Mouse (Mus musculus): Measurements from ENCODE around the gene Scn4b.

The Scn4b gene

DNA sequence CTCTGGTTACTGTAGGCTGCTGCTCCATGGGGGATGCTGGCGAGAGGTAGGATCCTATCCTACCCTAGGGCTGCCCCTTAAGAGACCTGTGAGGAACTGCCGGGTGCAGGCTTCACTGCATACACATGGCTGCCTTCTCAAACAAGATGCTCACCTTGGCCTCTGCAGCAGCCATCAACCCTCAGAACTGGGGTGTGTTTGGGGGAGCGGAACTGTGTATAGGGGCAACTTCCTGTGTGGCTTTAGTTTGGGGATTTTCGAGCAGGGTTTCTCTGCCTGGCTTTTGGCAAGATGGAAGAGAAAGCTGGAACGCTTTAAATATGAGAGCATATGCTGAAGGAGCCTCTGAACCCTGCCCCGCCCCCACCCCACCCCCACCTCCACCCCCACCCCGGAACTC lies 11.3 kb upstream of the Scn4b start:
- DNase-seq (ENCODE audit: inconsistent ontology term) = no peak

DNA sequence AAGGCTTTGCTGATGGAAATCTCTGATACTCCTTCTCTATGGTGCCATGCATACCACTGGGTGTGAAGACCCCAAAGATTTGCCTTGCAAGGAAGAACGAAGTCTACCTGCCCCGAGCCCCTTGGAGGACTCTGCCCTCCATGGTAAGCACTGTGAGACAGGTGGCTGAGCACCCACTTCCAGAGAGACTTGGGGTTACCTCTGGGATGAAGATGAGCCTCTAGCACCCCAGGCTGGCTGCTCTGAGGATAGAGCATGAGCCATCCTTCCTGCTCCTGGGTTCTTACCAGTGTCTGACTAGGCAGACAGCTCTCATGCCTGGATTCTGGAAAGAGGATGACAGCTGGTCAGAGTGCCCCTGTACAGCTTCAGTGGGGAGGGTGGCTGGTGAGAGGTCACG lies 8.1 kb upstream of the Scn4b start:
- no peak for DNase-seq (ENCODE audit: inconsistent ontology term)

DNA sequence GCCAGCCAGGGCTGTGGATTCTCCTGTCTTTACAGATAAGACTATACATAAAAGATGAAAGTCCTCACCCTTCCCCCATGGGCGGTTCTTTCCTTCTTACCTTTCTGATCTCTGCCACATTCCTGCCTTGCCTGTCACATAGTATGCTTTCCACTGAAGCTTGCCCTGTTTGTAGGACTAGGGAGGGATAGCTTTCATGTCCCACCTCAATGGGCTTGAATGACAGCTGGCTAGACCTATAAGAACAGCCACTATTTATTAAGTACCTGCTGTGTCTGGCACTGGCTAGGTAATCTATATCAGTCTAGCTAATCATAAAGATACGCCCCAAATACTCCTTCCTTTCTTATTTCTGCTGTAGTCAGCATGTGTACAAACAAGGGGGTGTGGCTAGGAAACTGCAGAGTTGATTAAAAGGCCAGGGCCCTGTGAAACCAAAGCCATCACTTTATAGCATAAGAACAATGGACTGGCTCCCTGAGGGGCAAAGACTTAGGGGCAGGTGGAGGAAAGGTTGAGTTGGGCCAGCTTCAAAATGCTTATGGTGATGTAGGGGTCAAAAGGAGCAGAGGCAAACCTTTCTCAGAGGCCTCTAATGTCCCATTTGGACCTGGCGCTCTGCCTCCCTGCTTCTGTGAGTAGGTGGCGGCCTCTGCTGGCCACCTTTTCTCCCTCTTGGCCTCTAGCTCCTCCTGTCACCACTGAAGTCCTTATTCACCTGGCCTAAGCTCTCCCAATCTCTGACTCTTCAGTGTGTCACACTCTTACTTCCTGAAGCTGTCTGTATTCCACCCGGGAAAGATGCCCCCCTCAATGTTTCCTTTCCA lies 4.5 kb upstream of the Scn4b start:
- DNase-seq (ENCODE audit: inconsistent ontology term) = peak; percentile 24

DNA sequence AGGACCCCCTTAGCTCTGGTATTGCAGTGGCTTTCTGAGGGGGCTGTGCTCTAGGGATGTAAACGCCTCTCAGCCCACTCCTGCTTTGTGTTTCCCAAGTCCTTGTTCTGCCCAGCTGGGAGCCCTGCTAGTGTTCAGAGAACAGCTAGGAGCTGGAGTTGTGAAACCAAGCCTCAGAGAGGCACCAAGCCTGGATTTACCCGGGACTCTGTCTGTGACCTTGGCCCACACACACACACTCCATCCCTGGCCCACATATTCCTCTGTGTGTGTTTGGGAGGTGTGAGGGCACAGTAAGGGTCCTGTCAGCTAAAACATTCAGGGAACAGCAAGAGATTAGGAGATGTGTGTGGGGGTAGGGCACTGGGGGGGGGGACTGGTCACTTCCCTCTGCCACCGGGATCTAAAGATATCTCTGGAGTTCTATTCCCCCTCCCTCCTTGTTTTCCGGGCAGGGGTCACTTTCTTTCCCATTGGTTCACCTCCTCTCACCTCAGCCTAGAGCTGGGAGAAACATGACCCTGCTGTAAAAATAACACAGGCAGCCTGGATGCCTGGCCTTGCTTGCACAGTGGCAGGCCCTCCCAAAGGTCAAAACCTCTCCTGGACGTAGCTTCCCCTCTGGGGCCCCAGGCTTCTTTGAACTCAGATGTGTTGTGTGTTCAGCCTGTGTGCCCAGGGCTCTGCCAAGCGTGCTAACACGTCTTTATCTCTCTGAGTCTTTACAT lies 1.6 kb upstream of the Scn4b start:
- DNase-seq (ENCODE audit: inconsistent ontology term) = no peak

DNA sequence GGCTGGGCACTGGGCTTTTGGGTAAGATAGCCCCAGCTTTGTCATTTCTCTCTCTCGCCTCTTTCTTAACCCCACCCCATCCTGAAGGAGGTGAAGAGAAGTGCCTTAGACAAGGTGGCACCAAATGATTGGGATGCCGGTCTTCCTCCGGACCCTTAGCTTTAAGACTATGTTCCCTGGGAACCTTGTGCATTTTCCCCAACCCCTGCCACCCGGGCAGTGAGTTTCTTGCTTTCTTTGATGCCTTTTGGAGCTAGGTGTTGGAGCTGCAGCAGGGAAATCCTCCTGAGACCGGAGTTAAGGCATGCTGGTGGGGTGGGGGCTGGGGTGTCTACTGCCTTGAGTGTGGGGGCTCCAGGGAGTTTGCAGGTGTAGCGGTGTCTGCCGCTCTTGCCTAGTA lies 887 bp downstream of the Scn4b start:
- DNase-seq (ENCODE audit: inconsistent ontology term) = no peak

DNA sequence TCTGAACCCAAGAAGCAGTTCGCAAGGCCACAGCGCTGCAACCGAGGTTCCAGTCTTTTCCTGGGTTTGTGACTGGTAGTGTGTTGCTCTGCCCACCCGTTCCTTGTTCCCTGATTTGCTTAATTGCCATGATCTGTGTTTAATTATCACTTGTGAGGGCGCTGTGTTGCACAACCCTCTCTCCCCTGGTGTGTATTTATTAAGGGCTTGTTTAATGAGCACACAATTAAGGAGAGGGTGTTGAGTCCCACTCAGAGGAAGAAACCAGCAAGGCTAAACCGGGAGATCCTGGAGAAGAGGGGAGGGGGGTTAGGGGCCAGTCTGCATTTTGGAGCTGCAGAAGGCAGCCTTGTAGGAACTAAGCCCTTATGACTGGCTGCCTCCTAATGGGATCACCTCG lies 2.8 kb downstream of the Scn4b start:
- DNase-seq (ENCODE audit: inconsistent ontology term) = no peak

DNA sequence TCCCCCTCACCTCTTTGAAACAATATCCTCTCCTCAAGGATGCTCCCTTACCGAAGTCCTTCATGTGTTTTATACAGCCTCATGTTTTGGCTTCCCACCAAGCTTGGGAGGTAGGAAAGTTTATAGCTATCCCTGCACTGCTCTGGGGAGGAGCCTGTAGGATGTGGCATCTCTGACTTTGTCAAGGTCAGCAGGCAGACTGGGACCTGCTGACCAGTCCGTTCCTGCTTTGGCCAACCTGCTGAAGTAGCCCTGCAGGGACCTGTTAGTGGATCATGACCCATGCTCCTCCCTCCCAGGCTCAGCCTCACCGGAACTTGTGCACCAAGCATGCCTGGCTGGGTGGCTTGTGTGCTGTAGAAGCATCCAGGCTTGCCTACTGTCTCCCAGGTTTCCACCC lies 4.5 kb downstream of the Scn4b start:
- no peak for DNase-seq (ENCODE audit: inconsistent ontology term)

DNA sequence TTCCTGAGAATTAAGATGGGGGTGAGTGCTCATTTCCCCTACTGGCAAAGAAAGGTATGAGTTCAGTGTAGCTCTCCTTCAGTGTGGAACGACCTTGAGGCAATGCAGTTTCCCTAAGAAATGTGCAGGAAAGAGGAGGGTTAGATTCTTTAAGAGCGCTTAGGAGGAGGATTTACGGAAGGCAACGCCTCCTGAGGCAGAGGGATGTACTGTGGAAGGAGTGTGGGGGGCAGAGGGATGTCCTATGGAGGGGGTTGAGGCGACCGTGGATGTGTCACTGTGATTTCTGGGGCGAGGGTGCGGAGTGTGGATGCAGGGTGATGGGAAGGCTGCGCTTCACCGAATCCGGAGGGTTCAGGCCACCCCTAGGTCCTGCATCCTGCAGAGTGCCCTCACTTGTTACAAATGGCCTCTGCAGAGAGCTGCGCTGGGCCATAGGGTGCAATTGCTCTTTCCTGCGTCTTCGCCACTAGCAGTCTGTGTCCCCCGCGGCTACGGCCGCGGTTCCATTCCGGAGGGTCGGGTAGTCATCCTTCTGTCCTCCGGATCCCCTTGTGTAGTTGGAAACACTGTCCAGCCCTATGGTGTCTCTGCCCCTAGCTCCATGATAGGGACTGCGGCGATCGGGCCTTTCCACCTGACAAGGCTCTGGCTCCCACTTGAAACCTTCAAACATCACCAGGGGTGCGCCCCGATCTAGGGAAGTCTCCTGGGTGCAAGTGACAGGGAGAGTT lies 7.5 kb downstream of the Scn4b start:
- no peak for DNase-seq (ENCODE audit: inconsistent ontology term)

DNA sequence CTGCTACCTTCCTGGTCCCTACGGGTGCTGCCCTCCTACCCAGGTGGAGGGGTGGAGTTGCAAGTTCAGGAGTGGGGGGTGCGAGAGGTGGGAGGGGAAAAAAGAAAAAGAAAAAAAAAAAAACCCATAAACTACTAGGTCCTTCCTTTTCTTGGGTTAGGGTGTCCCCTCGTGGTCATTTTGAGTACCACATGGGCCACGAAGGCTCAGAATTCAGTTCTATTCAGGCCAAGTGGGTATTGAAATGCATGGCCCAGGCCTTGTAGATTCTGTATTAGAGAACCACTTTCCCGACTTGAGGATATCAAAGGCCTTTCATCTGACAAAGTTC lies 8.0 kb downstream of the Scn4b start:
- DNase-seq (ENCODE audit: inconsistent ontology term) = peak; percentile 38

DNA sequence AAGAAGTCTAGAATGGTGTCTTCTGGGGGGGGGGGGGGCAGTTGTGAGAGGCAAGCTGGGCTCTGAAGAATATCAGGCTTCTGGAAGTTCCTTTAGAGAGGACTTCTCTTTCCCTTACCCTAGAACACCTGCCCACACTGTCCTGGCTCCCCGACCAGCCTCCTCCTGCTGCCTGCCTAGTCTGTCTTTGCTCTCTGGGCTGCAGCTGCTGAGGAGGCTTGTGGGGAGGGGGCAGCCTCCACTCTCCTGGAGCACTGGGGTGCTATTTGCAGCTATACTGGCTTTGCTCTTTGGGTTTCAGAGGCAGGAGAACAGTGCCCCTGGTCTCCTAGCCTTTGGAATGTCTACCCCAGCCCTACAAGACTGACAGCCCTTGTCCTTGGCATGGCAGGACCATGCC lies 12.7 kb downstream of the Scn4b start:
- DNase-seq (ENCODE audit: inconsistent ontology term) = no peak

DNA sequence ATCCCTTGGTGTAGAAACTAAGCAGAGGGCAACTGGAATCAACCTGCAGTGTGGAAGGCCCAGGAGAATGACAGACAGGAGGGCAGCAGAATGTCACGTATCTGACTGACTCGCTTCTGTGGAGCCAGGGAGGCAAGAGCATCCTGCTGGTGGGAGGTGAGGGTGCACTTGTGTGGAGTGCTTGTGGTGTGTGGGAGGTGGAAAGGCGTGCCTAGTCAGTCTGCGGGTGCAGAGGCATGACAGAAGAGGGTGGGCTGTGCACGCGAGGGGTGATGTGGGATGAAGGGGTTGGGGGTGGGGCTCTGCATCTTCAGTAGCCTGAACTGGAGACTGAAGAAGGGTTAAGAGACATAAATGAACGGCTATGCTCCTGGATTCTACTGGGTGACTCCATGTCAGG lies 15.2 kb downstream of the Scn4b start:
- DNase-seq (ENCODE audit: inconsistent ontology term) = no peak

DNA sequence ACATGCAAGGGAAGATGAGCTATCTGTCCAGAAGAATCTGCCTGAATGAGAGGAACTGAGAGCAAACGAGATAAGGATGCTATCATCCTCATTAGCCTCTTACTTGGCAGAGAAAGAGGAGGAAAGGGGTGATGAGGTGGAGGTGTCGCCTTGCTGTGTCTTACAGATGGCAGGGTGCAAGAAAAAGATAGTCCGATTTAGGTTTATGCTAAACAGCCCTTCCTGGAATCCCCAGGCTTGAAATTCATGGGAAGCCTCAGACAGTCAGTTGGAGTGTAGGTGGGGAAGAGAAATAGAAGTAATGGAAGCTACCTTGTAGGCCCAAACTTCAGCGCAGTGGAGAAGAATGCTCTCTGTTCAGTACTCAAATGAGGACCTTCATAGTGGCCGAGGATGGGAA lies 29.7 kb downstream of the Scn4b start:
- DNase-seq (ENCODE audit: inconsistent ontology term) = no peak

DNA sequence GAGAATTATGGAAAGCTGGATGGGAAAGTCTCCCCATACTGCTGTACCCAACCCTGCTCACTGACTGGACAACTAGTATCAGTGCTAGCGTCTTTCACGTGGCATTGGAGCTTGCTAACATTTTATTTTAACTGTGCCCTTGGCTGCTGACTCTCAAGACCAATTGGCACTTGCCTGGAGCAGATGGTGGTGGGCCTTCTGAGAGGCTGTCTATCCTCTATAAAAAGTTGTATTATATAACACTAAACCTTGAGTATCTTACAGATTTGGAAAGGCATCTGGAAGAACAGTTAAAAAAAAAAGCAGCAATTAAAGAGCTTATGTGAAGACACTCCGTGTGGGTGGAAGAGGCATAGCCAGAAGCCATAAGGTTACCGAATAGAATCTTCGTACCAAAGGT lies 32.0 kb downstream of the Scn4b start:
- DNase-seq (ENCODE audit: inconsistent ontology term) = no peak

DNA sequence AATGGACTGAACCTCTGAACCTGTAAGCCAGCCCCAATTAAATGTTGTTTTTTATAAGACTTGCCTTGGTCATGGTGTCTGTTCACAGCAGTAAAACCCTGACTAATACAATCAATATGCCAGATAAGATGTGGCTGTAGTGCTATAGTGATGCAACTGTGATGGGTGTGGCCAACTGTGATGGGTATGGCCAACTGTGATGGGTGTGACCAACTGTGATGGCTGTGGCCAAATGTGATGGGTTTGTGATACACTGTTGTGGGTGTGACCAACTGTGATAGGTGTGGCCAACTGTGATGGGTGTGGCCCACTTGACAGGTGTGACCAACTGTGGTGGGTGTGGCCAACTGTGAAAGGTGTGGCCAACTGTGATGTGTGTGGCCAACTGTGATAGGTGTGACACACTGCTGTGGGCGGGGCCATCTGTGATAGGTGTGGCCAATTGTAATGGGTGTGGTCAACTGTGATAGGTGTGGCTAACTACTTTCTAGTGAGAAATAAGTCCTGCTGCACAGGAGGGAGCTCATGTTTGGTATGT lies 32.9 kb downstream of the Scn4b start:
- DNase-seq (ENCODE audit: inconsistent ontology term) = no peak

DNA sequence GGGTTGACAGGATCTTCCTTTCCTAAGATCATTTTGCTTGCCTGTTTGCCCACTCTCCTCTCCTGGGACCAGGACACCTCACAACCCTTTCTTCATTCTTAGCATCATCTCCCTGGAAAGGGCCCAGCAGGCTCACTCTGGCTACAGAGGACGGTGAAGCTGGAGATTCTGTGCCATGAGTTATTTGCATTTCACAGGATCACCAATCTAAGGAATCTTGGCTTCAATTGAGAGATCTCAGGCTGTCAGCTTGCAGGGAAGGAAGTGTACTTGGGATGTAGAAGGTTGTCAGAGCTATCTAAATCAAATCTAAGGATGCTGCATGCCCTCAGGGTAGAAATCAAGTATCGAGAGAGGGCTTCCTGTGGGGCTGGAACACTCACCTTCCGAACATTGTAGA lies 35.3 kb downstream of the Scn4b start:
- DNase-seq (ENCODE audit: inconsistent ontology term) = no peak

DNA sequence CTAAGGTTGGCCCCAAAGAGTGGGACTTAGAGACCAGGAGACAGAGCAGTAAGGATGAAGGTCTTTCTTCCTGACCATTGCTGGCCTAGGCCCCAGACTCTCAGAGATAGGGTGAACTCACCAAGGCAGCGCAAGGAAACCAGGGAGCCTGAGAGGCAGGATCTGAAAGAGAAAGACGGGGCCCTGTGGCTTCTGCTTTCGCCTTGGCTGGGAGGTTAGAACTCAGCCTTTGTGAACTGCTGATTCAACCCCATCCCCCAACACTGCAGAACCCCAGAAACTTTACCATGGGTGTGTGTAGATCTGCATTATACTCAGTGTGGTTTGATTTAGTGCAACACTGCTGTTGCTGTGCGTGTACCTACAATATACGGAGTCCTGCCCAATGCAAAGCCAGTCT lies 41.1 kb downstream of the Scn4b start:
- no peak for DNase-seq (ENCODE audit: inconsistent ontology term)

DNA sequence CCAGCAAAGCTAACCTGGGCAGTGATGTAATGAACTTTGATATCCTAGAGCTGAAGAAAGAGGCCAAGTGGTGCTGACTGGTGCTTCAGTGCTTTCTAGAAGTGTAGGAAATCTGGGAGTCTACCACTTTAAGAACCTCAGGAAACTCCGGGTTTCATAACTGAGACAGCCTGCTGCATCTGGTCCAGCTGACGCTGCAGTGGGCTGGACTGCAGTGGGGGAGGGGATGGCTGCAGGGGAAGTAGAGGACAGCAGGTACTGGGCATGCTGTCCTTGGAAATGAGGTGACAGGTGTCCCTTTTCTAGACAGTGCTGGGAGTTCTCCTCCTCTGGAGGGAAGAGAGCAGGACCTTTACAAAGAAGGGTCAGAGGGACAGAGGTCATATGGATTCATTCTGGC lies 43.6 kb downstream of the Scn4b start, which contains the start of gene BC049352:
BC049352 (plus strand) TSS at position 238 of the 400 bp plus-strand sequence.
- no peak for DNase-seq (ENCODE audit: inconsistent ontology term)

DNA sequence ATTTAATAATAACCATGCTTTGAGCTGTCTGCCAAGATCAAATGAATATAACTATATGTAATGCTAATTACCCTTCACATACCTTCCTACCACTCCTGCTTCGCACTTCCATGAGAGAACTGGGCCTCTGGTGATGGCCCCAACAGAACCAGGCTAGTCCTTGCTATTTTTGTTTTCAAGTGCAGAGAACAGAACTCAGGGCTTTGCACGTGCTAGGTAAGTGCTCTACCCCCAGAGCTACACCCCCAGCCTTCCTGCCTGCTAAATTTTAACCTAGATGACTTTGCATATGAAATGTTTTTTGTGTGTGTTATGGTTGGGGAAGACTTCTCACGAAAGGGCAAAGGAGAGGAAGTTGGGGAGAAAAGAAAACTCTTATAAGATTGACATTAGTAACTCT lies 44.3 kb downstream of the Scn4b start:
- no peak for DNase-seq (ENCODE audit: inconsistent ontology term)

DNA sequence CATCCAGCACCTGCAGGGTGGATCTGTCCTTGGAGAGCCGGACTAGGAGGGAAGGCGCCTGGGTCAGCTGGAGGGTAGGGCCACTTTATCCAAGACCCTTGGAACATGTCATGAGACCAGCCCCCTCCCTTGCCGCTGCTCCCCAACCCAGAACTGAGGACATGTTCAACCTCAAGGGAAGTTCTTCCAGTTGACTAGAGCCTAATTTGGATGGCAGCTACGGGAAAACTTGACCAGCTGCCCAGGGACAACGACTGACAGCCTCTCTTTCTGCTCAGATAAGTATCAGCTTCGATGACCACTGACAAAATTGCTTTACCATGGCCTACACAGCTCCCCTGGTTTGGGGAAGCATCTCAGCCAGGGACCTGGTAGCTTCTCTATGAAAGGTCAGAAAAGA lies 45.1 kb downstream of the Scn4b start:
- DNase-seq (ENCODE audit: inconsistent ontology term) = no peak

DNA sequence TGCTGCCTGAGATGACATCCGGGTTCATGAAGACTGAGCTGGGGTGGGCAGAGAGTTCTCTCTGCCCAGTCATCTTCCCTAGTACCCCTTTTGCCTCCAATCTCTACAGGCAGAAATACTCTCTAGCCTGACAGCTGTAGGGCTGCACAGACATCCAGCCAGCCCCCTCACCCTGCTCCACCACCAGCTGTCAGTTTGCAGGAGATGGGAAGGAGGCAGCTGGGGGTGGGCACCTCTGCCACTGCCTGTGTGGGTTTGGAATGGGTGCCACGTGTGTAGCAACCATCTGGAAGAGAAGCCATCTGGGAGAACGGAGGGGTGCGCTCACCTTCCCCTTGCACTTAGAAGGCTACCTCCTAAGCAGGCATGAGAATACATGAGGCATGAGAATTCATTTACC lies 47.1 kb downstream of the Scn4b start:
- no peak for DNase-seq (ENCODE audit: inconsistent ontology term)

DNA sequence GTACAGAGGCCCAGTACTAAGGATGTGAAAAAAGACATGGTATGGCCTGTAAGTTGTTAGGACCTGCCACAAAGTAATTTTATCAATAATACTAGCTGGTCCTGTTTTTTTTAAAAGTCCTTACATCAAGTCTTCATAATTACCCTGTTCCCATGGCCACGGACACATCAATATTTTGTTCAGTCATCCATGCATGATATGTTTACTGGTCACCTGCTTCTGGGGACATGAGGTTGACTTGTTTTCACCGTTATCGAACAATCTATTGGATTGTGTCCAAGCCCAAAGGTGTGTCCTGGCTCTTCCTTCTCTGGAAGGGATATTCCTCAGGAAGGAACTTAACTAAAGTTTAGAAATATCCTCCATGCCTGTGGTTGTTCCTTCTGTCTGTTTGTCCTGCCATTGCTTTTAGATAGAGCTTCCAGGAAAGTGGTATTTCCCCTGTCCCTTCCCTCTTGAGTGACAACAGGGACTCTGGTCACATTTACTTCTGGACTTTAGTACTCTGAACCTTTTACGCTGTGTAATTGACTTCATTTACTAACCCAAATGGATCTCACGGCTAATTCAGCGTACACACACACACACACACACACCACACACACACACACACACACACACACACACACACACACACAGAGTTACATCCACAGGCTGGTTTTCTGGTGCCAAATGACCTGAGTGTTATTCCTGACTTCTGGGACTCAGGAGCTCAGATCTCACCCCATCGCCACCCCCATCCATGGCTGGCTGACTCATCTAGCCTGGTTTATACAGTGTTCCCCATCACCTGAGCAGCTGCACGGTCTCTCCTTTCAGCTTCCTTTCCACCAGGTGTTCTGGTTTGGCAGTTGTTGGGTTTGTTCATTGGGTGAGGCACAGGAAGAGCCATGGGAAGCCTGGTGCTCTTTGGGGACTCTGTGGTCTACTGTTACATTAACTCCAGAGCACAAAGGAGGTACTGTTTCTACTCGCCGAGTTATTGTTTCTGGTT lies 50.7 kb downstream of the Scn4b start:
- DNase-seq (ENCODE audit: inconsistent ontology term) = no peak

Measured in Muller cell, postnatal 12 days (primary cell).